In the genomic region with DNA sequence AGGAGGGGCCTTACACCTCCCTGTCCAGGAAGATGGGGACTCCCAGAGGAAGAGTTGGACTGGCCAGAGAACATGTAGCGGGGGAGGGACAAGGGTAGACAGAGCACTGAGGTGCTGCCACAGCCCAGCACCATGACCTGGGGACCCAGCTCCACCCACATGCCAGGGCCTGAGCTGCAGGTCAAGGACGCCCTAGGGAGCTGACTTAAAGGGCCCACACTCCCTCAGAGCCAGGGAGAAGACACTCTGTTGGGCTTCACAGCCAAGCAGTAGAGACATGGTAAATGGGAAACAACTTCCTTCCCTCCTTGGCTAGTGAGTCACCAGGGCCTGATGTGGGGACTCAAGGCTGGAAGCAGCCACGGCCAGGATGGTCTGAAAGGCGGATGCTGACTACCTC, we compare ENCODE assay signal across 18 mouse cellular contexts. TPM values are rescaled to one million over a fixed set of nuclear protein-coding genes. Genes with fewer than 3 reads are reported as not detected.
DNase-seq lines count a peak whose midpoint lies in the region; ATAC-seq and TF ChIP-seq lines count a peak whose summit lies in the region.
"Had no signal": no experiment of that assay in that cellular context is flagged by ENCODE, and none has a peak within 500 bp of the region (broad histone marks: within the 10 kb centered on the region; RNA-seq: fewer than 3 reads in every experiment).

No protein-coding gene starts in this region.

- DNase-seq in heart, postnatal 4 days = no peak
- no peak for DNase-seq in liver, embryonic 11.5 days (ENCODE audit: low spot score)
- DNase-seq: cerebellum, postnatal 14 days; forebrain, postnatal 0 days; gastrocnemius, postnatal 25 days; kidney, postnatal 4 days; lung, adult 18-20 months; midbrain, embryonic 14.5 days; right cerebral cortex, adult 18-20 months; spleen, adult 18-20 months had no signal

- TF ChIP-seq POLR2A in myocyte (IDR thresholded peaks at IDR 0.05; ENCODE audit: insufficient read length, low read depth) = no peak

- H3K9me3 ChIP-seq in heart, embryonic 13.5 days = no peaks in the 10 kb centered on the region
- H3K9me3 ChIP-seq in liver, embryonic 12.5 days (replicated peaks) = no peaks in the 10 kb centered on the region
- H3K9me3 ChIP-seq in liver, embryonic 11.5 days (ENCODE audit: control insufficient read depth, low read length) = no peaks in the 10 kb centered on the region
- no peaks in the 10 kb centered on the region for H3K9me3 ChIP-seq in intestine, embryonic 15.5 days
- H3K9me3 ChIP-seq: embryonic facial prominence, embryonic 10.5 days had no signal

- no peaks in the 10 kb centered on the region for H3K27me3 ChIP-seq in heart, embryonic 13.5 days (replicated peaks)
- H3K27me3 ChIP-seq in liver, embryonic 12.5 days (replicated peaks) = no peaks in the 10 kb centered on the region
- H3K27me3 ChIP-seq in liver, embryonic 11.5 days (replicated peaks; ENCODE audit: control insufficient read depth, insufficient read depth, low read length) = no peaks in the 10 kb centered on the region
- H3K27me3 ChIP-seq in myocyte (ENCODE audit: control insufficient read depth, insufficient read depth, insufficient read length) = no peaks in the 10 kb centered on the region
- H3K27me3 ChIP-seq in intestine, embryonic 15.5 days (replicated peaks) = no peaks in the 10 kb centered on the region
- H3K27me3 ChIP-seq: Patski had no signal

- H3K36me3 ChIP-seq in heart, embryonic 13.5 days = no peaks in the 10 kb centered on the region
- peaks cover 45% of the 10 kb centered on the region for H3K36me3 ChIP-seq in liver, embryonic 12.5 days
- H3K36me3 ChIP-seq in liver, embryonic 11.5 days (ENCODE audit: control insufficient read depth, insufficient read depth, low read length) = peaks cover 10% of the 10 kb centered on the region; the same call in 1 of the 2 replicates
- H3K36me3 ChIP-seq in myocyte (ENCODE audit: control insufficient read depth, insufficient read depth) = no peaks in the 10 kb centered on the region
- no peaks in the 10 kb centered on the region for H3K36me3 ChIP-seq in intestine, embryonic 15.5 days
- H3K36me3 ChIP-seq: embryonic facial prominence, embryonic 10.5 days had no signal

- no peak overlapping the region for H3K4me3 ChIP-seq in heart, embryonic 13.5 days
- no peak overlapping the region for H3K4me3 ChIP-seq in liver, embryonic 12.5 days
- H3K4me3 ChIP-seq in liver, embryonic 11.5 days (ENCODE audit: low read depth, low read length) = no peak overlapping the region
- no peak overlapping the region for H3K4me3 ChIP-seq in brown adipose tissue, adult 24 weeks (ENCODE audit: insufficient read depth, low read depth, low read length)
- no peak overlapping the region for H3K4me3 ChIP-seq in myocyte
- H3K4me3 ChIP-seq in intestine, embryonic 15.5 days (replicated peaks) = no peak overlapping the region
- H3K4me3 ChIP-seq: embryonic facial prominence, embryonic 10.5 days had no signal

- no peak overlapping the region for H3K9ac ChIP-seq in heart, embryonic 13.5 days
- peak overlapping the region; percentile 39; the same call in 1 of the 2 replicates for H3K9ac ChIP-seq in liver, embryonic 12.5 days
- no peak overlapping the region for H3K9ac ChIP-seq in liver, embryonic 11.5 days (ENCODE audit: low read depth, low read length)
- no peak overlapping the region for H3K9ac ChIP-seq in intestine, embryonic 15.5 days
- H3K9ac ChIP-seq: forebrain, postnatal 0 days had no signal

- peaks cover 46% of the 10 kb centered on the region for H3K79me2 ChIP-seq in myocyte (ENCODE audit: control insufficient read depth, insufficient read depth)

- 72% methylated on average over 4 of the region's 4 CpGs for WGBS in heart, embryonic 13.5 days
- WGBS in liver, embryonic 12.5 days (ENCODE audit: insufficient replicate concordance) = 67% methylated on average over 4 of the region's 4 CpGs
- 74% methylated on average over 4 of the region's 4 CpGs for WGBS in liver, embryonic 11.5 days
- WGBS in intestine, embryonic 15.5 days = 81% methylated on average over 4 of the region's 4 CpGs

- H3ac ChIP-seq in myocyte (ENCODE audit: control insufficient read depth, insufficient read length) = no peak overlapping the region

- H3K4me1 ChIP-seq in heart, embryonic 13.5 days = peaks cover 82% of the 10 kb centered on the region
- peaks cover 97% of the 10 kb centered on the region for H3K4me1 ChIP-seq in liver, embryonic 12.5 days
- peaks cover 89% of the 10 kb centered on the region for H3K4me1 ChIP-seq in liver, embryonic 11.5 days (replicated peaks; ENCODE audit: control insufficient read depth, insufficient read depth, low read length)
- H3K4me1 ChIP-seq in brown adipose tissue, adult 24 weeks (ENCODE audit: control insufficient read depth, insufficient read depth, insufficient read length, low read length) = peaks cover 67% of the 10 kb centered on the region
- peaks cover 37% of the 10 kb centered on the region for H3K4me1 ChIP-seq in intestine, embryonic 15.5 days (replicated peaks)

- H3K4me2 ChIP-seq in heart, embryonic 13.5 days = no peak overlapping the region
- H3K4me2 ChIP-seq in liver, embryonic 12.5 days = peak overlapping the region; percentile 61
- H3K4me2 ChIP-seq in liver, embryonic 11.5 days = no peak overlapping the region
- H3K4me2 ChIP-seq in myocyte (ENCODE audit: low read depth) = peak overlapping the region; percentile 24
- H3K4me2 ChIP-seq in intestine, embryonic 15.5 days (replicated peaks) = no peak overlapping the region

- ATAC-seq in heart, embryonic 13.5 days (ENCODE audit: extremely low read depth, insufficient number of reproducible peaks, low FRiP score, low TSS enrichment) = no peak
- no peak for ATAC-seq in liver, embryonic 12.5 days
- no peak for ATAC-seq in liver, embryonic 11.5 days (replicated peaks; ENCODE audit: low FRiP score)
- ATAC-seq in intestine, embryonic 15.5 days = no peak
- ATAC-seq: forebrain, postnatal 0 days; intestine, embryonic 16.5 days; Patski had no signal

- 0 out of 2 replicates have a peak overlapping the region, but pooled peaks have one; percentile 5 for H3K27ac ChIP-seq in heart, embryonic 13.5 days (replicated peaks)
- peak overlapping the region; percentile 89 for H3K27ac ChIP-seq in liver, embryonic 12.5 days
- H3K27ac ChIP-seq in liver, embryonic 11.5 days (ENCODE audit: low read depth, low read length) = no peak overlapping the region
- H3K27ac ChIP-seq in brown adipose tissue, adult 24 weeks (replicated peaks; ENCODE audit: low read depth, low read length) = peak overlapping the region; percentile 37; the same call in 1 of the 2 replicates
- no peak overlapping the region for H3K27ac ChIP-seq in intestine, embryonic 15.5 days
- H3K27ac ChIP-seq: embryonic facial prominence, embryonic 10.5 days had no signal

TF ChIP-seq in myocyte, 11 proteins besides CTCF, POLR2A, EP300 and RAD21:
- TF ChIP-seq MAX (IDR thresholded peaks at IDR 0.05; ENCODE audit: low read depth) (no peak), TCF3 (IDR thresholded peaks at IDR 0.05; ENCODE audit: insufficient read length, low read depth) (no peak), MYOD1 (IDR thresholded peaks at IDR 0.05; ENCODE audit: control insufficient read depth in 1 of 3, insufficient read length in 2 of 3, low read depth in 2 of 3) (no peak)

RNA-seq across cellular contexts. Expression of gene Ldlrap1, which starts 9.5 kb away (rescaled TPM):
- 12.2 and 13.5 TPM in 2 replicates for polyA plus RNA-seq in heart, embryonic 13.5 days (2015; fragmentation: Nextera tagmentation; extraction: Ambion mirVana)
- total RNA-seq in heart, postnatal 4 days (2021) = 10 to 100 TPM; 21.6 to 22.4 TPM
- 26.4 and 28.2 TPM in 2 replicates for polyA plus RNA-seq in liver, embryonic 12.5 days (2016; fragmentation: Nextera tagmentation; extraction: Ambion mirVana)
- 32.2 and 33.3 TPM in 2 replicates for polyA plus RNA-seq in liver, embryonic 11.5 days (2014; fragmentation: Nextera tagmentation; extraction: Ambion mirVana)
- 6.8 and 11.8 TPM in 2 replicates for polyA plus RNA-seq in brown adipose tissue, adult 24 weeks (2012; ENCODE audit: insufficient read depth, insufficient read length, missing spikeins)
- polyA plus RNA-seq in myocyte (2012; fragmentation: generic; extraction: Trizol) = 19.0 TPM
- 15.9 and 18.6 TPM in 2 replicates for polyA plus RNA-seq in intestine, embryonic 15.5 days (2015; fragmentation: Nextera tagmentation; extraction: Ambion mirVana)

RNA-seq across cellular contexts. Expression of gene Man1c1, which starts 54.3 kb away (rescaled TPM):
- 5.3 and 6.3 TPM in 2 replicates for polyA plus RNA-seq in heart, embryonic 13.5 days (2015; fragmentation: Nextera tagmentation; extraction: Ambion mirVana)
- 10 to 100 TPM; 30.4 to 30.7 TPM for total RNA-seq in heart, postnatal 4 days (2021)
- polyA plus RNA-seq in liver, embryonic 12.5 days (2016; fragmentation: Nextera tagmentation; extraction: Ambion mirVana) = 3.2 and 3.5 TPM in 2 replicates
- 3.9 and 4.1 TPM in 2 replicates for polyA plus RNA-seq in liver, embryonic 11.5 days (2014; fragmentation: Nextera tagmentation; extraction: Ambion mirVana)
- polyA plus RNA-seq in brown adipose tissue, adult 24 weeks (2012; ENCODE audit: insufficient read depth, insufficient read length, missing spikeins) = 2.5 and 2.6 TPM in 2 replicates
- 11.3 TPM for polyA plus RNA-seq in myocyte (2012; fragmentation: generic; extraction: Trizol)
- 3.0 TPM in 2 replicates for polyA plus RNA-seq in intestine, embryonic 15.5 days (2015; fragmentation: Nextera tagmentation; extraction: Ambion mirVana)

Comparison
In these comparisons a context has a peak if more than half of its experiments do, and no peak if none do; other contexts are left out.
1. H3K27ac ChIP-seq: peak in heart, embryonic 13.5 days (single experiment), liver, embryonic 12.5 days (single experiment) and brown adipose tissue, adult 24 weeks (single experiment); none in liver, embryonic 11.5 days (single experiment) and intestine, embryonic 15.5 days (single experiment).
2. H3K4me2 ChIP-seq: peak in liver, embryonic 12.5 days (single experiment) and myocyte (single experiment); none in heart, embryonic 13.5 days (single experiment), liver, embryonic 11.5 days (single experiment) and intestine, embryonic 15.5 days (single experiment).